Mouse (Mus musculus) C2C12 (cell line): ENCODE measurements around the gene Exo5. TPM values are rescaled to one million over a fixed set of nuclear protein-coding genes. Genes with fewer than 3 reads are reported as not detected.

Source experiments
- H3K27me3 ChIP-seq: one replicate; pipeline ENCODE4 v1.6.1; 2011; ENCODE audit not compliant: control insufficient read depth, insufficient read depth, insufficient read length
- H3K36me3 ChIP-seq: one replicate; pipeline ENCODE4 v1.6.1; 2011; ENCODE audit not compliant: control insufficient read depth, insufficient read depth
- H3K4me3 ChIP-seq: one replicate; pipeline ENCODE4 v1.5.1; 2011; ENCODE audit warnings: mild to moderate bottlenecking, control low read depth; ENCODE audit not compliant: poor library complexity, insufficient read depth, severe bottlenecking
- H3K79me2 ChIP-seq: one replicate; pipeline ENCODE4 v1.6.1; 2011; ENCODE audit not compliant: control insufficient read depth, insufficient read depth
- H3K79me3 ChIP-seq: one replicate; pipeline ENCODE4 v1.6.1; 2011; ENCODE audit warnings: low read depth, control low read depth
- H3ac ChIP-seq: one replicate; pipeline ENCODE3; 2011; ENCODE audit warnings: low read depth; ENCODE audit not compliant: control insufficient read depth, insufficient read length
- CEBPB ChIP-seq: IDR thresholded peaks from one replicate; pipeline ENCODE4 v1.6.1; 2011; ENCODE audit warnings: low read depth, mild to moderate bottlenecking, control low read depth, moderate library complexity
- CTCF ChIP-seq: IDR thresholded peaks from one replicate; pipeline ENCODE4 v1.5.1; 2011; ENCODE audit not compliant: control insufficient read depth, insufficient read depth, insufficient read length
- FOSL1 ChIP-seq: IDR thresholded peaks from one replicate; pipeline ENCODE4 v1.8.0; 2011; ENCODE audit warnings: mild to moderate bottlenecking, low read length; ENCODE audit not compliant: poor library complexity, insufficient read depth, severe bottlenecking
- MAX ChIP-seq: IDR thresholded peaks from one replicate; pipeline ENCODE4 v1.6.1; 2011; ENCODE audit warnings: mild to moderate bottlenecking, control low read depth
- MYOD1 ChIP-seq: IDR thresholded peaks from one replicate; pipeline ENCODE4 v1.6.1; 2011; ENCODE audit warnings: low read depth; ENCODE audit not compliant: control insufficient read depth, insufficient read length
- MYOG ChIP-seq: IDR thresholded peaks from one replicate; pipeline ENCODE4 v1.6.1; 2011; ENCODE audit not compliant: control insufficient read depth, insufficient read length; ENCODE audit errors: extremely low read depth
- USF1 ChIP-seq: IDR thresholded peaks from one replicate; pipeline ENCODE4 v1.6.1; 2011; ENCODE audit warnings: low read depth, mild to moderate bottlenecking, control low read depth, moderate library complexity
- polyA plus RNA-seq: library from polyadenylated mRNA; unstranded; fragments of >200 nt; fragmentation: generic; extraction: Trizol; gene quantifications from one replicate; pipeline ENCODE4 v1.2.1, GENCODE M21; 2012; ENCODE audit warnings: missing spikeins

Exo5 gene
- polyA plus RNA-seq, 1 experiment: 14.1 TPM

- Histone ChIP-seq H3K36me3 (no peaks in the 10 kb centered on the region), H3K27me3 (peaks cover 3% of the 10 kb centered on the region), H3ac (no peak overlapping the region), H3K79me2 (no peaks in the 10 kb centered on the region), H3K79me3 (no peaks in the 10 kb centered on the region), H3K4me3 (no peak overlapping the region)
- TF ChIP-seq MYOG (no peak), FOSL1 (no peak), USF1 (no peak), MYOD1 (no peak), CEBPB (no peak), MAX (no peak), CTCF (no peak)
Observed at GRCm38 (mm10) chr4:120895810-120896584, 28.8 kb downstream of the Exo5 start.

- Histone ChIP-seq H3K36me3 (no peaks in the 10 kb centered on the region), H3K4me3 (no peak overlapping the region), H3K79me2 (no peaks in the 10 kb centered on the region), H3K79me3 (no peaks in the 10 kb centered on the region), H3ac (no peak overlapping the region), H3K27me3 (peaks cover 3% of the 10 kb centered on the region)
- no peak for TF ChIP-seq CEBPB
Observed at GRCm38 (mm10) chr4:120895226-120895625, 29.6 kb downstream of the Exo5 start.

- Histone ChIP-seq H3K36me3 (no peaks in the 10 kb centered on the region), H3K4me3 (no peak overlapping the region), H3K27me3 (peaks cover 3% of the 10 kb centered on the region), H3K79me2 (no peaks in the 10 kb centered on the region), H3ac (no peak overlapping the region), H3K79me3 (no peaks in the 10 kb centered on the region)
- no peak for TF ChIP-seq CEBPB
- TF ChIP-seq MAX: no peak
- no peak for TF ChIP-seq CTCF
- no peak for TF ChIP-seq USF1
- TF ChIP-seq MYOD1: no peak
- TF ChIP-seq FOSL1: no peak
- TF ChIP-seq MYOG: no peak
Observed at GRCm38 (mm10) chr4:120894584-120894983, 30.2 kb downstream of the Exo5 start.

- H3ac ChIP-seq: no peak overlapping the region
- no peak for TF ChIP-seq MYOG
- TF ChIP-seq CEBPB: no peak
- no peak for TF ChIP-seq FOSL1
- TF ChIP-seq CTCF: no peak
- no peak for TF ChIP-seq USF1
- no peak for TF ChIP-seq MYOD1
- no peak for TF ChIP-seq MAX
- H3K79me3 ChIP-seq: no peaks in the 10 kb centered on the region
- H3K4me3 ChIP-seq: no peak overlapping the region
- no peaks in the 10 kb centered on the region for H3K36me3 ChIP-seq
- peaks cover 3% of the 10 kb centered on the region for H3K27me3 ChIP-seq
- H3K79me2 ChIP-seq: no peaks in the 10 kb centered on the region
Observed at GRCm38 (mm10) chr4:120893656-120894401, 31.0 kb downstream of the Exo5 start.

- no peaks in the 10 kb centered on the region for H3K79me3 ChIP-seq
- no peak overlapping the region for H3ac ChIP-seq
- no peak overlapping the region for H3K4me3 ChIP-seq
- no peaks in the 10 kb centered on the region for H3K79me2 ChIP-seq
- TF ChIP-seq MAX: no peak
- no peak for TF ChIP-seq CEBPB
- no peak for TF ChIP-seq USF1
- no peak for TF ChIP-seq MYOD1
- TF ChIP-seq FOSL1: no peak
- TF ChIP-seq MYOG: no peak
- no peak for TF ChIP-seq CTCF
- H3K27me3 ChIP-seq: peaks cover 3% of the 10 kb centered on the region
- H3K36me3 ChIP-seq: no peaks in the 10 kb centered on the region
Observed at GRCm38 (mm10) chr4:120892516-120892915, 32.3 kb downstream of the Exo5 start.

GRCm38 (mm10) chr4:120891960-120892359 lies 32.9 kb downstream of the Exo5 start:
- Histone ChIP-seq H3K4me3 (no peak overlapping the region), H3ac (no peak overlapping the region), H3K79me3 (no peaks in the 10 kb centered on the region), H3K36me3 (no peaks in the 10 kb centered on the region), H3K79me2 (no peaks in the 10 kb centered on the region), H3K27me3 (peaks cover 3% of the 10 kb centered on the region)
- TF ChIP-seq USF1 (no peak), MYOD1 (no peak), CEBPB (no peak), FOSL1 (no peak), MAX (no peak), MYOG (no peak), CTCF (no peak)
